27 mouse cellular contexts compared by ENCODE assay signal in the genomic region with DNA sequence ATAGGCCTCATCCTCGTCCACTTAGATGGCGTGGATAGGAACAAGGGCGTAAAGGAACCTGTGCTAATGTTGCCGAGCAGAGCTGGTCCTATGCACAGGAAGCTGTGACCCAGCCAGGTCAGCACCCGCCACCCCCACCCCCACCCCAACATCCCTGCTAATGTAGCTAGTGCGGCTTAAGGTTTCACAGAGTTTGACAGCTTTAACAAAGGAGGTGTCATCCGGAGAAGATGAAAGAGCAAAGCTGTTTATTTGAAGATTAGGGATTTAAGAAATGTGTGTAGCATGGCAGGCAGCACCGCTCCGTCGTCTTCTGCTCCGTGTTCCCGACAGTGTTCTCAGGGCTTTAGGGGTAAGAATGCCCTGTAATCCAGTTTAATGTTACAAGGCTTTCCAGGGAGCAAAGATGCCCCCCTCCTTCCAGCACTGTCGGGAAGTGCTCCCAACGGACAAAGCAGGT.
DNase-seq lines count a peak whose midpoint lies in the region; ATAC-seq and TF ChIP-seq lines count a peak whose summit lies in the region.
"Had no signal": no experiment of that assay in that cellular context is flagged by ENCODE, and none has a peak within 500 bp of the region (broad histone marks: within the 10 kb centered on the region; RNA-seq: fewer than 3 reads in every experiment).

No protein-coding gene starts in this region.

- no peaks in the 10 kb centered on the region for H3K36me3 ChIP-seq in heart, adult 2 months (ENCODE audit: control insufficient read depth, insufficient read depth, low read length)
- H3K36me3 ChIP-seq in midbrain, embryonic 12.5 days: no peaks in the 10 kb centered on the region
- H3K36me3 ChIP-seq: embryonic facial prominence, embryonic 13.5 days; heart, embryonic 15.5 days; hindbrain, embryonic 15.5 days; intestine, embryonic 15.5 days had no signal

- H3K4me3 ChIP-seq in heart, adult 2 months: no peak overlapping the region
- H3K4me3 ChIP-seq in midbrain, embryonic 12.5 days: no peak overlapping the region
- H3K4me3 ChIP-seq: embryonic facial prominence, embryonic 13.5 days; heart, embryonic 15.5 days; hindbrain, embryonic 15.5 days; intestine, embryonic 15.5 days; layer of hippocampus, adult 2 months; left cerebral cortex, adult 2 months had no signal

- no peak overlapping the region for H3K27ac ChIP-seq in heart, adult 2 months
- H3K27ac ChIP-seq in midbrain, embryonic 12.5 days (replicated peaks): no peak overlapping the region
- H3K27ac ChIP-seq: embryonic facial prominence, embryonic 13.5 days; heart, embryonic 15.5 days; hindbrain, embryonic 15.5 days; intestine, embryonic 15.5 days; layer of hippocampus, adult 2 months; left cerebral cortex, adult 2 months; stomach, postnatal 0 days had no signal

- no peak for TF ChIP-seq POLR2A in heart, adult 2 months (IDR thresholded peaks at IDR 0.05; ENCODE audit: insufficient read depth, low read depth, low read length)

- H3K4me2 ChIP-seq in midbrain, embryonic 12.5 days (replicated peaks): peak overlapping the region; percentile 30; the same call in 1 of the 2 replicates
- H3K4me2 ChIP-seq: embryonic facial prominence, embryonic 13.5 days; heart, embryonic 15.5 days; hindbrain, embryonic 15.5 days; intestine, embryonic 15.5 days; liver, embryonic 11.5 days had no signal

- no peaks in the 10 kb centered on the region for H3K9me3 ChIP-seq in midbrain, embryonic 12.5 days
- H3K9me3 ChIP-seq: embryonic facial prominence, embryonic 13.5 days; heart, embryonic 15.5 days; hindbrain, embryonic 15.5 days; intestine, embryonic 15.5 days had no signal

- no peaks in the 10 kb centered on the region for H3K79me2 ChIP-seq in heart, adult 2 months (replicated peaks; ENCODE audit: control insufficient read depth, insufficient read depth, low read length)

- TF ChIP-seq EP300 in heart, adult 2 months (IDR thresholded peaks at IDR 0.05; ENCODE audit: insufficient read depth, low read depth, low read length): no peak

- intact Hi-C loops in heart, adult 2 months (cut with DNase I): no loop called here

- no peak for TF ChIP-seq CTCF in heart, adult 2 months (IDR thresholded peaks at IDR 0.05)

- H3K9ac ChIP-seq in heart, adult 2 months (ENCODE audit: low read depth, low read length): no peak overlapping the region
- no peak overlapping the region for H3K9ac ChIP-seq in midbrain, embryonic 12.5 days (replicated peaks)
- H3K9ac ChIP-seq: embryonic facial prominence, embryonic 13.5 days; heart, embryonic 15.5 days; hindbrain, embryonic 15.5 days; intestine, embryonic 15.5 days; liver, postnatal 0 days had no signal

- ATAC-seq in midbrain, embryonic 12.5 days (ENCODE audit: low FRiP score, low read depth): peak; percentile 59; the same call in 1 of the 2 replicates
- ATAC-seq: forebrain, embryonic 14.5 days; intestine, embryonic 15.5 days; liver, postnatal 0 days had no signal

- WGBS in heart, adult 2 months: 34% methylated on average over 14 of the region's 14 CpGs
- WGBS in midbrain, embryonic 12.5 days: 3% methylated on average over 14 of the region's 14 CpGs

- DNase-seq in heart, adult 11 months: peak; percentile 76
- no peak for DNase-seq in heart, adult 2 months
- peak; percentile 50 for DNase-seq in retina, postnatal 1 day
- no peak for DNase-seq in retina, embryonic 14.5 days (ENCODE audit: low spot score)
- no peak for DNase-seq in layer of hippocampus, adult 9-10 months (ENCODE audit: low spot score)
- DNase-seq in left cerebral cortex, adult 11 months (ENCODE audit: low spot score): no peak
- no peak for DNase-seq in kidney, adult 18-20 months
- DNase-seq: adrenal gland, postnatal 10 days; cerebellum, adult 2 months; cerebellum, postnatal 25 days; gastrocnemius, postnatal 10 days; heart, postnatal 4 days; kidney, adult 9 months; kidney, postnatal 14 days; liver, postnatal 0 days; lung, postnatal 14 days; right cerebral cortex, postnatal 14 days had no signal

- peaks cover 2% of the 10 kb centered on the region; the same call in 1 of the 2 replicates for H3K4me1 ChIP-seq in heart, adult 2 months (ENCODE audit: control insufficient read depth, insufficient read depth, low read length)
- H3K4me1 ChIP-seq in midbrain, embryonic 12.5 days: peaks cover 16% of the 10 kb centered on the region

- no peaks in the 10 kb centered on the region; the same call in 1 of the 2 replicates for H3K27me3 ChIP-seq in heart, adult 2 months (ENCODE audit: control insufficient read depth, insufficient read depth, low read length)
- peaks cover 46% of the 10 kb centered on the region for H3K27me3 ChIP-seq in midbrain, embryonic 12.5 days

Comparison
In these comparisons a context has a peak if more than half of its experiments do, and no peak if none do; other contexts are left out.
1. DNase-seq: peak in heart, adult 11 months (single experiment) and retina, postnatal 1 day (single experiment); none in heart, adult 2 months (0 of 2), retina, embryonic 14.5 days (single experiment), layer of hippocampus, adult 9-10 months (single experiment), left cerebral cortex, adult 11 months (single experiment) and kidney, adult 18-20 months (single experiment).